Mouse (Mus musculus) myocyte (in vitro differentiated cells): ENCODE data around the gene 9930111J21Rik1.
"Not testable (repeated sequence)": the region's sequence is repeated elsewhere in the genome, so short reads cannot be mapped to it uniquely, and the experiment has no call there.

Experiments used
- CEBPB ChIP-seq: IDR thresholded peaks from 2 replicates; pipeline ENCODE4 v1.6.1; 2011; ENCODE audit warnings: mild to moderate bottlenecking, moderate library complexity; ENCODE audit not compliant: poor library complexity, insufficient read depth, severe bottlenecking
- E2F4 ChIP-seq: IDR thresholded peaks from one replicate; pipeline ENCODE4 v1.6.1; 2011; ENCODE audit warnings: mild to moderate bottlenecking, control low read depth, moderate library complexity; ENCODE audit not compliant: insufficient read depth
- MAX ChIP-seq: IDR thresholded peaks from one replicate; pipeline ENCODE4 v1.6.1; 2011; ENCODE audit warnings: low read depth, mild to moderate bottlenecking, control low read depth
- MYOD1 ChIP-seq, 3 experiments: IDR thresholded peaks; one replicate each; pipeline ENCODE4 v1.6.1; 2011; ENCODE audit warnings: control low read depth in 2 of 3, low read depth in 2 of 3, mild to moderate bottlenecking in 2 of 3, moderate library complexity in 1 of 3; ENCODE audit not compliant: insufficient read length in 2 of 3, control insufficient read depth in 1 of 3
- POLR2A ChIP-seq: IDR thresholded peaks from one replicate; pipeline ENCODE4 v1.6.1; 2011; ENCODE audit warnings: low read depth, mild to moderate bottlenecking, control low read depth, moderate library complexity; ENCODE audit not compliant: insufficient read length
- POLR2AphosphoS2 ChIP-seq: IDR thresholded peaks from one replicate; pipeline ENCODE4 v1.6.1; 2011; ENCODE audit warnings: low read depth, control low read depth; ENCODE audit not compliant: insufficient read length
- REST ChIP-seq: IDR thresholded peaks from one replicate; pipeline ENCODE4 v1.6.1; 2011; ENCODE audit warnings: mild to moderate bottlenecking, control low read depth, moderate library complexity; ENCODE audit not compliant: insufficient read depth, insufficient read length

DNA sequence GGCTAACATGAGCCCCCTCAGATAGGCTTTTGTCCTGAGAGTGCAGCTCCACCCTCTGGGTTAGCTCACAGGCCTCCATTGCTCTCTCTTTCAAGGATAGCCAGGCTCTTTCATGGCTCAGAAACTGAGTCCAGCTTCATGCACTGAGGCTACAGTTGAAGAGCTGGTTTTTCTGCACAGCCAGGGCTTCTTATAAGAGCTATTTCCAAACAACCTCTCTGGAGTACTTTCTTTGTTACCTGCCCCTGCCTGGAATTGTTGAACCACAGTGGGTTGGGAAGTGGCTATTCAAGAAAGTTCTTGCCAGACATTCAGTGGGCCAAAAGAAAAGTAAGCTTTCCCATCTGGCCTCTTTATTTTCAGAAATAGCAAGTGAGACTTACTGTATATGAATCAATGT, 39.9 kb downstream of the 9930111J21Rik1 start:
- TF ChIP-seq POLR2A; REST; MYOD1 (IDR thresholded peaks at IDR 0.05; ENCODE audit: control insufficient read depth in 1 of 3, insufficient read length in 2 of 3, low read depth in 2 of 3); POLR2AphosphoS2; E2F4; CEBPB; MAX: not testable (repeated sequence)
